25 mouse cellular contexts compared by ENCODE assay signal in the genomic region with DNA sequence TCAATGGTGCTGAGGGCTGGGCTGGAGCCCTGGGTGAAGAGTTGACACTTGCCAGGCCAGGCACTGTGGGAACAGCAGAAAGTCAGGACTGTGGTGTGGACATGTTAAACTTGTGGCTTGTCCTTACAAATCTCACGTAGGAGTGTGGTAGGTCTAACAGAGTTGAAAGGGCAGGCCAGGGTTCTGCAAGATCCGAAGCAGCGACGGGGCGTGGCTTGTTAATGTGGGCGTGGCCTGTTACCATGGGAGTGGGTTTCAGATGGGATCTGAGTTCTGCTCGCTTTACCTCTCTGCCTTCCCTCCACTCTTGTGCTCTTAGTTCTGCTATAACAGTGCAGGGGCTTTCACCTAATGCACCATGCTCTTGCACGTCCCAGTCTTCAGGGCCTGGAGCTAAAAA.
DNase-seq lines count a peak whose midpoint lies in the region; ATAC-seq and TF ChIP-seq lines count a peak whose summit lies in the region.
"Had no signal": no experiment of that assay in that cellular context is flagged by ENCODE, and none has a peak within 500 bp of the region (broad histone marks: within the 10 kb centered on the region; RNA-seq: fewer than 3 reads in every experiment).

No protein-coding gene starts in this region.

- H3K36me3 ChIP-seq in limb, embryonic 15.5 days = no peaks in the 10 kb centered on the region
- H3K36me3 ChIP-seq in limb, embryonic 10.5 days = no peaks in the 10 kb centered on the region
- no peaks in the 10 kb centered on the region for H3K36me3 ChIP-seq in hindbrain, embryonic 12.5 days
- H3K36me3 ChIP-seq: embryonic facial prominence, embryonic 12.5 days; hindbrain, embryonic 15.5 days; intestine, embryonic 15.5 days; liver, embryonic 13.5 days; neural tube, embryonic 12.5 days had no signal

- TF ChIP-seq POLR2A in lung, adult 2 months (IDR thresholded peaks at IDR 0.05; ENCODE audit: borderline replicate concordance, extremely low read depth, low read depth, low read length) = no peak

- 0 out of 2 replicates have a peak, but pooled peaks cover 6% of the 10 kb centered on the region for H3K27me3 ChIP-seq in limb, embryonic 15.5 days
- peaks cover 26% of the 10 kb centered on the region for H3K27me3 ChIP-seq in limb, embryonic 10.5 days (ENCODE audit: low read depth, poor library complexity, severe bottlenecking)
- H3K27me3 ChIP-seq in hindbrain, embryonic 12.5 days = no peaks in the 10 kb centered on the region
- H3K27me3 ChIP-seq: embryonic facial prominence, embryonic 12.5 days; hindbrain, embryonic 15.5 days; intestine, embryonic 15.5 days; neural tube, embryonic 12.5 days had no signal

- DNase-seq in embryo, embryonic 10.5 days (ENCODE audit: low spot score) = peak; percentile 30
- DNase-seq in embryo, embryonic 11 days = no peak
- no peak for DNase-seq in limb, embryonic 10.5 days (ENCODE audit: low spot score)
- DNase-seq in right cerebral cortex, postnatal 4 days = peak; percentile 2
- DNase-seq in right cerebral cortex, postnatal 14 days = no peak
- DNase-seq in lung, adult 2 months = no peak
- DNase-seq: adrenal gland, postnatal 36 days; cerebellum, adult 18-20 months; gastrocnemius, postnatal 14 days; kidney, adult 2 months; kidney, postnatal 36 days; liver, embryonic 13.5 days; lung, adult 18-20 months; lung, postnatal 14 days had no signal

- no peak for TF ChIP-seq CTCF in lung, adult 2 months (IDR thresholded peaks at IDR 0.05; ENCODE audit: insufficient read depth, low read length)

- no peaks in the 10 kb centered on the region for H3K9me3 ChIP-seq in limb, embryonic 15.5 days
- H3K9me3 ChIP-seq in limb, embryonic 10.5 days (replicated peaks) = no peaks in the 10 kb centered on the region
- H3K9me3 ChIP-seq in hindbrain, embryonic 12.5 days (replicated peaks) = no peaks in the 10 kb centered on the region
- H3K9me3 ChIP-seq: embryonic facial prominence, embryonic 12.5 days; hindbrain, embryonic 15.5 days; intestine, embryonic 15.5 days; liver, embryonic 13.5 days; neural tube, embryonic 12.5 days had no signal

- H3K4me1 ChIP-seq in limb, embryonic 15.5 days = peaks cover 6% of the 10 kb centered on the region; the same call in 1 of the 2 replicates
- H3K4me1 ChIP-seq in limb, embryonic 10.5 days = peaks cover 22% of the 10 kb centered on the region
- H3K4me1 ChIP-seq in hindbrain, embryonic 12.5 days = peaks cover 24% of the 10 kb centered on the region
- H3K4me1 ChIP-seq in lung, adult 2 months (ENCODE audit: control insufficient read depth, insufficient read depth, low read length) = no peaks in the 10 kb centered on the region
- H3K4me1 ChIP-seq: embryonic facial prominence, embryonic 12.5 days; intestine, embryonic 15.5 days; liver, embryonic 13.5 days had no signal

- ATAC-seq in limb, embryonic 15.5 days (ENCODE audit: insufficient number of reproducible peaks, low FRiP score, low TSS enrichment, low read depth) = 0 out of 2 replicates have a peak, but pooled peaks have one; percentile 13
- ATAC-seq in hindbrain, embryonic 12.5 days (ENCODE audit: low FRiP score) = no peak
- ATAC-seq: forebrain, embryonic 14.5 days; intestine, embryonic 15.5 days; Patski had no signal

- no peak overlapping the region for H3K4me3 ChIP-seq in limb, embryonic 15.5 days
- H3K4me3 ChIP-seq in limb, embryonic 10.5 days = no peak overlapping the region
- H3K4me3 ChIP-seq in hindbrain, embryonic 12.5 days = no peak overlapping the region
- H3K4me3 ChIP-seq in lung, adult 2 months (replicated peaks; ENCODE audit: extremely low read depth, low read depth, low read length) = no peak overlapping the region
- H3K4me3 ChIP-seq: embryonic facial prominence, embryonic 12.5 days; hindbrain, embryonic 15.5 days; intestine, embryonic 15.5 days; layer of hippocampus, adult 2 months; left cerebral cortex, adult 2 months; liver, embryonic 13.5 days; myocyte; neural tube, embryonic 12.5 days had no signal

- no peak overlapping the region for H3K27ac ChIP-seq in limb, embryonic 15.5 days
- no peak overlapping the region for H3K27ac ChIP-seq in limb, embryonic 10.5 days
- H3K27ac ChIP-seq in hindbrain, embryonic 12.5 days = peak overlapping the region; percentile 83; the same call in 1 of the 2 replicates
- H3K27ac ChIP-seq: embryonic facial prominence, embryonic 12.5 days; hindbrain, embryonic 15.5 days; intestine, embryonic 15.5 days; layer of hippocampus, adult 2 months; left cerebral cortex, adult 2 months; liver, embryonic 13.5 days; neural tube, embryonic 12.5 days had no signal

- 41% methylated on average over 8 of the region's 8 CpGs for WGBS in limb, embryonic 15.5 days
- 35% methylated on average over 8 of the region's 8 CpGs for WGBS in limb, embryonic 10.5 days
- 32% methylated on average over 8 of the region's 8 CpGs for WGBS in hindbrain, embryonic 12.5 days
- 51% methylated on average over 8 of the region's 8 CpGs for WGBS in lung, adult 2 months

- H3K9ac ChIP-seq in limb, embryonic 15.5 days = no peak overlapping the region
- no peak overlapping the region for H3K9ac ChIP-seq in hindbrain, embryonic 12.5 days
- H3K9ac ChIP-seq: embryonic facial prominence, embryonic 12.5 days; hindbrain, embryonic 15.5 days; intestine, embryonic 15.5 days; liver, embryonic 13.5 days; neural tube, embryonic 12.5 days had no signal

- H3K4me2 ChIP-seq in limb, embryonic 15.5 days = no peak overlapping the region
- H3K4me2 ChIP-seq in hindbrain, embryonic 12.5 days (replicated peaks) = no peak overlapping the region
- H3K4me2 ChIP-seq: embryonic facial prominence, embryonic 12.5 days; hindbrain, embryonic 15.5 days; intestine, embryonic 15.5 days; liver, embryonic 13.5 days; neural tube, embryonic 12.5 days had no signal

Comparison
In these comparisons a context has a peak if more than half of its experiments do, and no peak if none do; other contexts are left out.
1. DNase-seq: peak in embryo, embryonic 10.5 days (single experiment) and right cerebral cortex, postnatal 4 days (single experiment); none in embryo, embryonic 11 days (single experiment), limb, embryonic 10.5 days (single experiment), right cerebral cortex, postnatal 14 days (single experiment) and lung, adult 2 months (single experiment).